Mouse (Mus musculus) neural tube, embryonic 11.5 days (tissue): ENCODE data around the gene Adgrv1. TPM values are rescaled to one million over a fixed set of nuclear protein-coding genes. Genes with fewer than 3 reads are reported as not detected.
A peak's percentile ranks its signal among the peaks of the same experiment; 100 is the strongest.

Experiments used
- ATAC-seq: fragments of 200-750 bp; cut with Nextera tagmentation; 2 replicates; pipeline ENCODE4 v1.8.0; 2017; ENCODE audit warnings: moderate number of reproducible peaks, mild to moderate bottlenecking, moderate TSS enrichment, moderate library complexity; ENCODE audit not compliant: insufficient read depth, low FRiP score, low TSS enrichment
- DNase-seq: peaks from one replicate; pipeline ENCODE4 v3.0.0-alpha.2; 2015; ENCODE audit warnings: low spot score
- H3K27ac ChIP-seq: fragments of 300-500 bp; sonication (generic); 2 replicates; pipeline ENCODE4 v1.5.1; 2014; ENCODE audit warnings: low read depth, mild to moderate bottlenecking, low read length
- H3K27me3 ChIP-seq: fragments of 300-500 bp; sonication (generic); 2 replicates; pipeline ENCODE4 v1.6.1; 2014; ENCODE audit warnings: mild to moderate bottlenecking, low read length, mixed read lengths; ENCODE audit not compliant: control insufficient read depth, insufficient read depth
- H3K36me3 ChIP-seq: fragments of 300-500 bp; sonication (generic); 2 replicates; pipeline ENCODE4 v1.6.1; 2014; ENCODE audit warnings: mild to moderate bottlenecking, low read length, moderate library complexity, mixed read lengths; ENCODE audit not compliant: control insufficient read depth, insufficient read depth
- H3K4me1 ChIP-seq: fragments of 300-500 bp; sonication (generic); 2 replicates; pipeline ENCODE4 v1.6.1; 2014; ENCODE audit warnings: low read length, mixed read lengths; ENCODE audit not compliant: control insufficient read depth, insufficient read depth
- H3K4me2 ChIP-seq: fragments of 300-500 bp; sonication (generic); 2 replicates; pipeline ENCODE4 v1.6.1; 2014; ENCODE audit warnings: low read depth, mild to moderate bottlenecking, moderate library complexity
- H3K4me3 ChIP-seq: fragments of 300-500 bp; sonication (generic); 2 replicates; pipeline ENCODE4 v1.5.1; 2014; ENCODE audit warnings: low read depth, low read length
- H3K9ac ChIP-seq: fragments of 300-500 bp; sonication (generic); 2 replicates; pipeline ENCODE4 v1.6.1; 2014; ENCODE audit warnings: mild to moderate bottlenecking, low read length
- H3K9me3 ChIP-seq: fragments of 300-500 bp; sonication (generic); 2 replicates; pipeline ENCODE4 v1.6.1; 2016; ENCODE audit warnings: low read length; ENCODE audit not compliant: control insufficient read depth
- WGBS: fragments of 180-500 bp; shearing (Covaris S2); extraction: QIAGEN DNeasy Blood & Tissue Kit; methylation state at CpG from one replicate; pipeline ENCODE4 v1.1.7; 2014; 5-methylcytosine and 5-hydroxymethylcytosine counted together
- polyA plus RNA-seq: library from polyadenylated mRNA; unstranded; fragments of >200 nt; fragmentation: Nextera tagmentation; extraction: Ambion mirVana; gene quantifications from 2 replicates; pipeline ENCODE4 v1.2.1, GENCODE M21; 2014

Adgrv1 gene
- polyA plus RNA-seq, 1 experiment from 2014 or later, result 35.1 TPM

DNA sequence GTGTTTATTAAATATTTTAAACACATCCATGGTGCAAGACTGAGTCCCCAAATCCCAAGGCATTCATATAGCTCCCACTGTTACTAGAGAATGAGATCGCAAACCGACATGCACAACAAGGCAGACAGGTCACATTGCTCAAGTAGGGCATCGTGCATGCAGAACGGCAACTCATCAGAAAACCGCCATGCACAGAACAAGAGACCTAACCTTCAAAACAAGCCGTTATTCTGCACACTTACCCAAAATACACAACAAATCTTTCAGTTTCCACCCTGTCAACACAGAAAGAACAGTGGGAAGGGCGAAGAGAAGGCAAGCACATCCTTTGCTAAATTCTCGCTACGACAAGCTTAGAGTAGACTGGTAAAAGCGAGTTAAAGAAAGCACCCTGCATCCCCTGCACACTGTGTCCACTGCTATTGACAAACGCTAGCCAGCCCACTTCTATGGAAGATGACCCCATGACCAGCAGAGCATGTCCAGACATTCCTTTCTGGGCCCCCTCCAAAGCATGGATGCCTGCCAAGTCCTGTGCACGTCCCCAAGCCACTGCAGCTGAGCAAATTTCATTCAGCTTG is 62.6 kb downstream of the Adgrv1 start:
- H3K4me2 ChIP-seq, result 0 out of 2 replicates have a peak overlapping the region, but pooled peaks have one; percentile 19
- H3K4me1 ChIP-seq, result peaks cover 5% of the 10 kb centered on the region

DNA sequence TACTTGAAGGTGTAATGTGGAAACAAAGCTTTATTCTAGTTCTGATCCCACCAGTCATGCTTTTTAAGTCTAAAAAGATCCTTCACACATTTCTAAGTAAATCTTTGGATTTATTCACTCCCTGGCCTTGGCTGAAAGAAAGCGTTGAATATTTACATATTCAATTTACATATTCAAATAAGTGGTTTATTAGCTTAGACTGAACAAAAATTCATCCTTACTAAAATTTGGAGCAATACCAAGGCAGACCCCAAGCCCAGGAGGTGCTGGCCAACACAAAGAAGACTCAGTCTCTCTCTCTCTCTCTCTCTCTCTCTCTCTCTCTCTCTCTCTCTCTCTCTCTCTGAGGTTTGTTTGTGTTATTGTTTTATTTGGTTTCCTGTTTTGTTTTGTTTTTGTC is 82.9 kb downstream of the Adgrv1 start:
- Histone ChIP-seq H3K9me3 (no peaks in the 10 kb centered on the region), H3K9ac (no peak overlapping the region), H3K4me3 (no peak overlapping the region), H3K4me2 (no peak overlapping the region), H3K4me1 (no peaks in the 10 kb centered on the region), H3K36me3 (no peaks in the 10 kb centered on the region), H3K27ac (no peak overlapping the region), H3K27me3 (no peaks in the 10 kb centered on the region)
- ATAC-seq, result no peak
- no peak for DNase-seq
- 81% methylated on average over 1 of the region's 1 CpGs for WGBS

More for the DNA sequence above, 62.6 kb downstream of the Adgrv1 start:
- ATAC-seq (peak; percentile 74), DNase-seq (peak; percentile 67)
- no peak overlapping the region for H3K9ac ChIP-seq
- no peaks in the 10 kb centered on the region for H3K36me3 ChIP-seq
- no peaks in the 10 kb centered on the region for H3K27me3 ChIP-seq
- H3K4me3 ChIP-seq, result no peak overlapping the region
- no peaks in the 10 kb centered on the region for H3K9me3 ChIP-seq
- WGBS, result 38% methylated on average over 12 of the region's 12 CpGs
- 0 out of 2 replicates have a peak overlapping the region, but pooled peaks have one; percentile 17 for H3K27ac ChIP-seq

DNA sequence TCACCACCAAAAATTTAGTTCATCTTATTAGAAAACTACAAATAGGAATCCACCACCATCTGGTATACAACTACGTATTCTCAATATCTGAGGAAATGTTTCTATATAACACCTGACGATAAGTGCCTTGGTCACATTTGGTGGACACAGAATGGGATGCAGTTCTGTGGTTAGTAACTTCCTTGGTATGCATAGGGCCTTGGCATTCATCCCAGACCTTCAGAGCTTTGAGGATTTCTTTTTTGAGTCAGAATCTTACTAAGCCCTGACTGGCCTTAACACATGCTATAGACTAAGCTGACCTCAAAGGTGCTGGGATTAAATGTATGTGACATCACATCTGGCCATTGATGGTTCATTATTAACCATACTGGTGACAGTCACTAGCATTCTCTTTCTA is 98.0 kb downstream of the Adgrv1 start:
- no peak overlapping the region for H3K27ac ChIP-seq
- H3K4me1 ChIP-seq, result no peaks in the 10 kb centered on the region
- no peak overlapping the region for H3K4me2 ChIP-seq
- DNase-seq (no peak), ATAC-seq (no peak)
- no peaks in the 10 kb centered on the region for H3K27me3 ChIP-seq
- H3K9ac ChIP-seq, result no peak overlapping the region
- WGBS, result 93% methylated on average over 2 of the region's 2 CpGs
- H3K9me3 ChIP-seq, result no peaks in the 10 kb centered on the region
- H3K36me3 ChIP-seq, result no peaks in the 10 kb centered on the region
- H3K4me3 ChIP-seq, result no peak overlapping the region

DNA sequence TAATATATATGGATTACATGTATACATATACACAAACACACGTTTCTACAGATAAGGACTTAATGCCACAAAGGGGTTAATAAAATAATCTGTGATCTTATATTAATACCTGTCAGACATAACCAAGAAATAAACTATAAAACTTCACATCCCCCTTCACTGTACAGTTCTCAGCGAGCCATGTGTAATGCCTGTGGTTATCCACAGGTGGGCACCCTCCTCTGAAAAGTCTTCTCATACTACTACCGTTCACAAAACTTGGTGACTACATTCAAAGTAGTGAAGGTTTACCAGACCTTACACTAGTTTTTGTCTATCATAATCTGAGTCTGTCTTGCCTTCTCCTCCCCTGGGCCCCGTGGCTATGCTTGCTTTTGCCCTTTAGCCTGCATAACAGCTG is 106.3 kb downstream of the Adgrv1 start:
- DNase-seq (no peak), ATAC-seq (0 out of 2 replicates have a peak, but pooled peaks have one; percentile 41)
- H3K27ac ChIP-seq, result no peak overlapping the region
- H3K4me1 ChIP-seq, result no peaks in the 10 kb centered on the region
- H3K9ac ChIP-seq, result no peak overlapping the region
- H3K4me3 ChIP-seq, result no peak overlapping the region
- H3K9me3 ChIP-seq, result no peaks in the 10 kb centered on the region
- H3K4me2 ChIP-seq, result no peak overlapping the region
- WGBS, result 65% methylated on average over 4 of the region's 4 CpGs
- no peaks in the 10 kb centered on the region; the same call in 1 of the 2 replicates for H3K36me3 ChIP-seq
- no peaks in the 10 kb centered on the region for H3K27me3 ChIP-seq

DNA sequence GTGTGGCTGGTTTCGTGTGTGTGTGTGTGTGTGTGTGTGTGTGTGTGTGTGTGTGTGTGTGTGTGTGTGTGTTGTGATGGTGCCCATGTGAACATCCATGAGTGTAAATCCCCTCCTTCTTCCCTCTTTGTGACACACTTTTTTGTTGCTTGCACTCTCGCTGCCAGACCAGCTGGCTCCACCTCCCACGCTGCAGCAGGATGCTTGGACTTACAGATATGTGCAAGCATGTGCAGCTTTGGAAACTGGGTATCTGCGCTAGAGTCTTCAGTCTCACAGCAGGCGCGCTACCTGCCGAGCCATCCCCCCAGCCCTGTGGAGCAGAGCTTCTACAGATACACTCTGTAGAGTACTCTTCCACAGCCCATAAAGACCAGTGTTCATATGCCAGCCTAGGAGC is 122.8 kb downstream of the Adgrv1 start:
- no peak overlapping the region for H3K4me2 ChIP-seq
- ATAC-seq (no peak), DNase-seq (no peak)
- H3K36me3 ChIP-seq, result no peaks in the 10 kb centered on the region; the same call in 1 of the 2 replicates
- H3K27ac ChIP-seq, result no peak overlapping the region
- H3K27me3 ChIP-seq, result no peaks in the 10 kb centered on the region
- no peaks in the 10 kb centered on the region for H3K4me1 ChIP-seq
- no peak overlapping the region for H3K4me3 ChIP-seq
- WGBS, result 90% methylated on average over 7 of the region's 7 CpGs
- H3K9me3 ChIP-seq, result no peaks in the 10 kb centered on the region
- H3K9ac ChIP-seq, result no peak overlapping the region

DNA sequence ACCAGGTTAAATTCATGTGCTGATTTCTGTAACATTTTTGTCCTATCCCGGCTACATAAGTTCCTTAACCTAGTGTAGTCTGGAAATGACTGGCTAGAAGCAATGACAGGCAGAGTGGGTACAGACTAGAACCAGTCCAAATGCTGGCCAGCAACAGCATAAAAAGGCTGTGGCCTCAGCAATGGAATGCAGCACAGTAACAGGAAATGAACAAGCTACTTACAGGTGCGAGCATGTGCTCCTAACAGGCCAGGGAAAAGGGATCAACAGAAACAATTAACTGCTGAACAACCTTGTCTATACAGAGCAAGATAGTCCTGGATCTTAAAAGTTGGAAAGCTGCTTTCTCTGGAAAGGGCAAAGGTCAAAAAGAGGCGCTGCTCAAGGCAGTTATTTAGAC is 135.9 kb downstream of the Adgrv1 start:
- H3K9ac ChIP-seq, result no peak overlapping the region
- H3K4me3 ChIP-seq, result no peak overlapping the region
- H3K9me3 ChIP-seq, result no peaks in the 10 kb centered on the region
- no peaks in the 10 kb centered on the region for H3K27me3 ChIP-seq
- WGBS, result 81% methylated on average over 3 of the region's 3 CpGs
- H3K27ac ChIP-seq, result no peak overlapping the region
- H3K4me2 ChIP-seq, result no peak overlapping the region
- DNase-seq, result no peak
- no peak for ATAC-seq
- H3K36me3 ChIP-seq, result no peaks in the 10 kb centered on the region
- H3K4me1 ChIP-seq, result no peaks in the 10 kb centered on the region

DNA sequence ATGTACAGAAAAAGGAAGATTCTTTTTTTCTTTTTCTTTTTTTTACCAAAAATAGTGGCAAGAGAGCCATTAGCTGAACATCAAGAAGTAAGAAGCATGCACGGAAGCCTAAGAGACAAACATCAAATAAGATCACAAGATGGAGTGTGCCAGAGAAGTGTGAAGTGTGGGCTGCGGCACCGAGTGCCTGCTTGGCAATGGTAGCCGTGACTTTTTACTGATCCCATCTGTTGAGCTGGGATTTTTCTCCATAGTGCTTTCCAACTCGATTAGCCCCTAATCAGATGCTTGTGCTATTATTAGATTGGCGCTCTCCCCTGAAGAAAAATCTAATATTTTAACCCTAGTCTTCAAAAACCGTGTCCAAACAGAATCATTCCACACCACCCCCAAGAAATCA is 141.0 kb downstream of the Adgrv1 start:
- H3K4me3 ChIP-seq, result no peak overlapping the region
- no peak for ATAC-seq
- no peak for DNase-seq
- H3K4me2 ChIP-seq, result no peak overlapping the region
- H3K27me3 ChIP-seq, result no peaks in the 10 kb centered on the region
- no peaks in the 10 kb centered on the region for H3K9me3 ChIP-seq
- H3K36me3 ChIP-seq, result no peaks in the 10 kb centered on the region
- H3K4me1 ChIP-seq, result no peaks in the 10 kb centered on the region
- no peak overlapping the region for H3K27ac ChIP-seq
- 87% methylated on average over 7 of the region's 7 CpGs for WGBS
- H3K9ac ChIP-seq, result no peak overlapping the region

DNA sequence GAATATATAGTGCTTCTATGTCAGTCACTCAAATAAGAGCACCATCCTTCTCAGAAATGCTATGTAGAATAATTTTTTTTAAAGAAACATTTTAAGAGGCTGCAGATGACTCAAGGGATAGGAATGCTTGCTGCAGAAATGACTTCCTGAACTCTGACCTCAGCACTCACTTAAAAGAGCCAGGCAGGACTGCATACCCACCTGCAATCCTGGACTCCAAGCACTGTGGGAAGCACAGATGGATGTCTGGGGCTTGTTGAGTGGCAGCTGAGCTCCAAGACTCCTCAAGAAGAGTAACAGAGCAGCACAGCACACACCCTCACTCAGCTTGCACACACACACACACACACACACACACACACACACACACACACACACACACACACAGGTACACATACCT is 146.0 kb downstream of the Adgrv1 start:
- Histone ChIP-seq H3K4me1 (no peaks in the 10 kb centered on the region), H3K9ac (no peak overlapping the region), H3K9me3 (no peaks in the 10 kb centered on the region), H3K4me3 (no peak overlapping the region), H3K36me3 (no peaks in the 10 kb centered on the region), H3K27ac (no peak overlapping the region), H3K27me3 (no peaks in the 10 kb centered on the region), H3K4me2 (no peak overlapping the region)
- no peak for ATAC-seq
- no peak for DNase-seq

DNA sequence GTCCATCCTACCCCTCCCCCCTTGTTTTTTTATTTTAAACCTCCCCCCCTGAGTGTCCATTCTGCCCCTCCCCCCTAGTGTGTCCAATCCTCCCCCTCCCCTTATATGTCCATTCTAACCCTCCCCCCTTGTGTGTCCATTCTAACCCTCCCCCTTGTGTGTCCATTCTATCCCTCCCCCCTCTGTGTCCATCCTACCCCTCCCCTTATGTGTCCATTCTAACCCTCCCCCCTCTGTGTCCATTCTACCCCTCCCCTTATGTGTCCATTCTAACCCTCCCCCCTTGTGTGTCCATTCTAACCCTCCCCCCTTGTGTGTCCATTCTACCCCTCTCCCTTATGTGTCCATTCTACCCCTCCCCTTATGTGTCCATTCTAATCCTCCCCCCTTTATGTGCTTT is 159.2 kb downstream of the Adgrv1 start:
- Histone ChIP-seq H3K36me3 (no peaks in the 10 kb centered on the region), H3K27me3 (no peaks in the 10 kb centered on the region), H3K27ac (no peak overlapping the region), H3K4me2 (no peak overlapping the region), H3K9me3 (no peaks in the 10 kb centered on the region), H3K9ac (no peak overlapping the region), H3K4me3 (no peak overlapping the region), H3K4me1 (no peaks in the 10 kb centered on the region)
- DNase-seq (no peak), ATAC-seq (no peak)
